Mouse (Mus musculus) heart, adult 2 months (tissue): ENCODE measurements around the gene Caly.

ENCODE experiments used
- CTCF ChIP-seq: fragments of 200-600 bp; IDR thresholded peaks from 2 replicates; pipeline ENCODE4 v1.8.1; 2022; ENCODE audit warnings: antibody characterized with exemption, mild to moderate bottlenecking, moderate library complexity
- EP300 ChIP-seq: fragments of 200-500 bp; IDR thresholded peaks from 2 replicates; pipeline ENCODE4 v1.6.1; 2011; ENCODE audit warnings: low read depth, low read length, control low read depth; ENCODE audit not compliant: insufficient read depth

GRCm38 (mm10) chr7:140124382-140124781, 42.0 kb upstream of the Caly start:
- TF ChIP-seq CTCF (no peak), EP300 (no peak)
